Mouse (Mus musculus) CD4-positive naive resting alpha-beta T cell, adult 57 days (primary cell): ENCODE measurements around the gene Dkk3. TPM values are rescaled to one million over a fixed set of nuclear protein-coding genes. Genes with fewer than 3 reads are reported as not detected.

Experiments
- total RNA-seq: library from RNA; stranded (reverse); gene quantifications from one replicate; pipeline ENCODE4 v1.2.4, GENCODE M21; 2023

The Dkk3 gene
- 0.44 TPM for total RNA-seq

DNA sequence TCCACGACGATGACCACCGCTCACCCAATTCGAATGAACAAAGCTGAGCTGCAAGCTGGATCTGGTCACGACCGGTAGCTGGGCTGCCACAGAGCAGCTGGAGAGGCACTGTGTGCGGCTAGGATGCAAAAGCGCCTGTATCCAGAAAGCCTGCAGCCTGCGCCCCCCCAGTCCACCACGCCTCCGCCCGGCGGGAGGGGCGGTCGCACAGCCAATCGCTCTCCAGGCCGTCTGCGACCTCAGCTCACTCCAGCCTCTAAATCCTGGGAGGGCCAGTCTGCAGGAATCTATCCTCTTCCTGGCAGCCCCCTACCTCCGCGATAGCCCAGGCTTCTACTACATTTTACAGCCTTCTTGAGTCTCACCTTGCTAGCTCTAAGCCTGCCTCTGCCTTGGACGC is at the start of gene Dkk3:
Gene Dkk3, minus strand, starts transcription at position 116 of the 400 bp plus-strand sequence.

Other genes with a start within 250 kb of the Dkk3 start
- 65.2 TPM for gene Usp47, start 135.6 kb downstream of the Dkk3 start, total RNA-seq
- 2.0 TPM for gene Mical2, start 66.8 kb upstream of the Dkk3 start, total RNA-seq